22 mouse cellular contexts compared by ENCODE assay signal in the genomic region with DNA sequence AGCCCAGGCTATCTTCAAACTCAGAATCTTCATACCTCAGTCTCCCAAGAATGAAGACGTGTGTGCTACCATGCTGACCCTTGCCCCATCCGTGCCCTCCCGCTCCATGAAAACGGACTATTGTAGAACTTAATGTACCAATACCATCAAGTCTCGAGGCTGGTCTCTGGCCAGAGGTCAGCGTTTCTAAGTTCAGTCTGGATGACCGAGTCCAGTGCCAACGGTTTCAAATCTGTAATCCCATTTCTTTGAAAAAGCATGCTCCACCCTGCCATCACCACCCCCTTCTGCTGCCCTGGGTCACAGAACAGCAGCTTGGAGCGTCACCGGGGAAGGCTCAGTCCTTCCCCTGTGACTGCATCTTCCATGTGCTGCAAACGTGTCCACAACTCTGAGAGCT. TPM values are rescaled to one million over a fixed set of nuclear protein-coding genes. Genes with fewer than 3 reads are reported as not detected.
"Had no signal": no experiment of that assay in that cellular context is flagged by ENCODE, and none has a peak within 500 bp of the region (broad histone marks: within the 10 kb centered on the region; RNA-seq: fewer than 3 reads in every experiment).

No protein-coding gene starts in this region.

- H3K9ac ChIP-seq: intestine, embryonic 15.5 days; limb, embryonic 12.5 days; limb, embryonic 15.5 days; liver, embryonic 13.5 days; lung, embryonic 14.5 days; midbrain, embryonic 12.5 days; midbrain, embryonic 15.5 days; neural tube, embryonic 12.5 days; neural tube, embryonic 15.5 days had no signal

- H3K4me1 ChIP-seq: limb, embryonic 12.5 days; limb, embryonic 15.5 days; midbrain, embryonic 12.5 days; midbrain, embryonic 15.5 days; neural tube, embryonic 12.5 days; neural tube, embryonic 15.5 days had no signal

- H3K4me3 ChIP-seq: intestine, embryonic 15.5 days; limb, embryonic 12.5 days; limb, embryonic 15.5 days; liver, embryonic 13.5 days; midbrain, embryonic 12.5 days; midbrain, embryonic 15.5 days; neural tube, embryonic 12.5 days; neural tube, embryonic 15.5 days had no signal

- ATAC-seq: intestine, embryonic 15.5 days; lung, postnatal 0 days; midbrain, embryonic 15.5 days had no signal

- H3K4me2 ChIP-seq: intestine, embryonic 15.5 days; limb, embryonic 12.5 days; limb, embryonic 15.5 days; liver, embryonic 13.5 days; lung, embryonic 14.5 days; midbrain, embryonic 12.5 days; midbrain, embryonic 15.5 days; neural tube, embryonic 12.5 days; neural tube, embryonic 15.5 days had no signal

- H3K27me3 ChIP-seq: intestine, embryonic 15.5 days; liver, embryonic 13.5 days; midbrain, embryonic 12.5 days; midbrain, embryonic 15.5 days; neural tube, embryonic 12.5 days; neural tube, embryonic 15.5 days had no signal

- DNase-seq: left cerebral cortex, postnatal 4 days; liver, embryonic 13.5 days; lung, embryonic 14.5 days; right cerebral cortex, adult 18-20 months; right cerebral cortex, postnatal 14 days; right cerebral cortex, postnatal 4 days; thymus, adult 2 months; thymus, postnatal 14 days; thymus, postnatal 4 days had no signal

- H3K27ac ChIP-seq: intestine, embryonic 15.5 days; kidney, postnatal 0 days; limb, embryonic 12.5 days; limb, embryonic 15.5 days; liver, embryonic 13.5 days; macrophage; midbrain, embryonic 12.5 days; midbrain, embryonic 15.5 days; neural tube, embryonic 12.5 days; neural tube, embryonic 15.5 days; stomach, postnatal 0 days had no signal

- H3K9me3 ChIP-seq: intestine, embryonic 15.5 days; limb, embryonic 12.5 days; limb, embryonic 15.5 days; liver, embryonic 13.5 days; midbrain, embryonic 12.5 days; midbrain, embryonic 15.5 days; neural tube, embryonic 12.5 days; neural tube, embryonic 15.5 days had no signal

- H3K36me3 ChIP-seq: intestine, embryonic 15.5 days; limb, embryonic 12.5 days; limb, embryonic 15.5 days; liver, embryonic 13.5 days; midbrain, embryonic 12.5 days; midbrain, embryonic 15.5 days; neural tube, embryonic 12.5 days; neural tube, embryonic 15.5 days had no signal

RNA-seq across cellular contexts. Expression of a gene that starts 31.3 kb away (rescaled TPM):
- total RNA-seq: left cerebral cortex, postnatal 14 days; left cerebral cortex, postnatal 4 days; megakaryocyte, adult 5-6 weeks had no signal
- polyA plus RNA-seq: macrophage; midbrain, embryonic 15.5 days had no signal
